Mouse (Mus musculus): ENCODE data around the gene Mast2.

- TF ChIP-seq CTCF (IDR thresholded peaks at IDR 0.05; ENCODE audit: control insufficient read depth, insufficient read depth, insufficient replicate concordance, low read depth, low read length) (no peak), POLR2A (IDR thresholded peaks at IDR 0.05; ENCODE audit: control insufficient read depth, low read depth, low read length) (no peak)
Measured at GRCm38 (mm10) chr4:116405955-116406351, 58.0 kb downstream of the Mast2 start.
